Mouse (Mus musculus) liver, embryonic 11.5 days (tissue): ENCODE measurements around the gene Trim14. TPM values are rescaled to one million over a fixed set of nuclear protein-coding genes. Genes with fewer than 3 reads are reported as not detected.

ENCODE experiments used
- ATAC-seq: fragments of 200-750 bp; cut with Nextera tagmentation; replicated peaks from 2 replicates; pipeline ENCODE4 v1.8.0; 2017; ENCODE audit warnings: moderate number of reproducible peaks, mild to moderate bottlenecking, moderate TSS enrichment, moderate library complexity; ENCODE audit not compliant: low FRiP score
- DNase-seq: peaks from one replicate; pipeline ENCODE4 v3.0.0-alpha.2; 2017; ENCODE audit warnings: low spot score
- H3K27ac ChIP-seq: fragments of 300-500 bp; sonication (generic); 2 replicates; pipeline ENCODE4 v1.5.1; 2014; ENCODE audit warnings: mild to moderate bottlenecking, low read depth, low read length, control low read depth
- H3K27me3 ChIP-seq: fragments of 300-500 bp; sonication (generic); replicated peaks from 2 replicates; pipeline ENCODE4 v1.6.1; 2014; ENCODE audit warnings: low read length, mixed read lengths; ENCODE audit not compliant: control insufficient read depth, insufficient read depth
- H3K36me3 ChIP-seq: fragments of 300-500 bp; sonication (generic); 2 replicates; pipeline ENCODE4 v1.6.1; 2014; ENCODE audit warnings: mild to moderate bottlenecking, low read length, moderate library complexity, mixed read lengths; ENCODE audit not compliant: control insufficient read depth, insufficient read depth
- H3K4me1 ChIP-seq: fragments of 300-500 bp; sonication (generic); replicated peaks from 2 replicates; pipeline ENCODE4 v1.6.1; 2014; ENCODE audit warnings: low read length, mixed read lengths; ENCODE audit not compliant: control insufficient read depth, insufficient read depth
- H3K4me2 ChIP-seq: fragments of 300-500 bp; sonication (generic); 2 replicates; pipeline ENCODE4 v1.6.1; 2014; ENCODE audit warnings: mild to moderate bottlenecking, control low read depth, moderate library complexity
- H3K4me3 ChIP-seq: fragments of 300-500 bp; sonication (generic); 2 replicates; pipeline ENCODE4 v1.5.1; 2014; ENCODE audit warnings: low read depth, low read length, control low read depth
- H3K9ac ChIP-seq: fragments of 300-500 bp; sonication (generic); 2 replicates; pipeline ENCODE4 v1.6.1; 2014; ENCODE audit warnings: low read depth, low read length, control low read depth
- H3K9me3 ChIP-seq: fragments of 300-500 bp; sonication (generic); 2 replicates; pipeline ENCODE4 v1.6.1; 2016; ENCODE audit warnings: low read length, inconsistent platforms, mixed read lengths; ENCODE audit not compliant: control insufficient read depth
- WGBS: fragments of 180-500 bp; shearing (Covaris S2); extraction: QIAGEN DNeasy Blood & Tissue Kit; methylation state at CpG from one replicate; pipeline ENCODE4 v1.1.7; 2014; 5-methylcytosine and 5-hydroxymethylcytosine counted together
- polyA plus RNA-seq: library from polyadenylated mRNA; unstranded; fragments of >200 nt; fragmentation: Nextera tagmentation; extraction: Ambion mirVana; gene quantifications from 2 replicates; pipeline ENCODE4 v1.2.1, GENCODE M21; 2014

Gene Trim14
- polyA plus RNA-seq, 1 experiment from 2014 or later = 13.9 TPM

GRCm38 (mm10) chr4:46566931-46567671 lies 31.2 kb upstream of the Trim14 start:
- Histone ChIP-seq H3K9me3 (no peaks in the 10 kb centered on the region), H3K27ac (no peak overlapping the region), H3K4me3 (no peak overlapping the region), H3K4me1 (peaks cover 5% of the 10 kb centered on the region; the same call in 1 of the 2 replicates), H3K36me3 (no peaks in the 10 kb centered on the region), H3K9ac (no peak overlapping the region), H3K4me2 (no peak overlapping the region), H3K27me3 (no peaks in the 10 kb centered on the region)
- DNase-seq (no peak), ATAC-seq (no peak)
- WGBS = 61% methylated on average over 8 of the region's 8 CpGs

- Histone ChIP-seq H3K27me3 (no peaks in the 10 kb centered on the region), H3K36me3 (no peaks in the 10 kb centered on the region), H3K4me1 (peaks cover 5% of the 10 kb centered on the region; the same call in 1 of the 2 replicates), H3K9ac (no peak overlapping the region), H3K4me3 (no peak overlapping the region), H3K9me3 (no peaks in the 10 kb centered on the region), H3K27ac (no peak overlapping the region), H3K4me2 (no peak overlapping the region)
- no peak for ATAC-seq
- WGBS = 82% methylated on average over 4 of the region's 4 CpGs
- DNase-seq = no peak
These were observed 29.5 kb upstream of the Trim14 start for GRCm38 (mm10) chr4:46565393-46565955.

- H3K27me3 ChIP-seq = no peaks in the 10 kb centered on the region
- no peaks in the 10 kb centered on the region for H3K9me3 ChIP-seq
- H3K9ac ChIP-seq = no peak overlapping the region
- 57% methylated on average over 4 of the region's 4 CpGs for WGBS
- peaks cover 5% of the 10 kb centered on the region; the same call in 1 of the 2 replicates for H3K4me1 ChIP-seq
- ATAC-seq = peak; percentile 20; the same call in 1 of the 2 replicates
- 0 out of 2 replicates have a peak overlapping the region, but pooled peaks have one; percentile 10 for H3K27ac ChIP-seq
- H3K4me3 ChIP-seq = no peak overlapping the region
- H3K4me2 ChIP-seq = peak overlapping the region; percentile 38
- no peak for DNase-seq
- H3K36me3 ChIP-seq = no peaks in the 10 kb centered on the region
These were observed 28.3 kb upstream of the Trim14 start for GRCm38 (mm10) chr4:46564247-46564646.

- H3K9ac ChIP-seq = no peak overlapping the region
- no peak for DNase-seq
- WGBS = 38% methylated on average over 10 of the region's 10 CpGs
- 0 out of 2 replicates have a peak overlapping the region, but pooled peaks have one; percentile 10 for H3K27ac ChIP-seq
- H3K4me3 ChIP-seq = no peak overlapping the region
- no peaks in the 10 kb centered on the region for H3K27me3 ChIP-seq
- peak overlapping the region; percentile 38 for H3K4me2 ChIP-seq
- no peaks in the 10 kb centered on the region for H3K9me3 ChIP-seq
- H3K4me1 ChIP-seq = peaks cover 5% of the 10 kb centered on the region; the same call in 1 of the 2 replicates
- peak; percentile 65 for ATAC-seq
- H3K36me3 ChIP-seq = no peaks in the 10 kb centered on the region
These were observed 27.9 kb upstream of the Trim14 start for GRCm38 (mm10) chr4:46563847-46564246.

GRCm38 (mm10) chr4:46562841-46563240 lies 26.9 kb upstream of the Trim14 start:
- DNase-seq (no peak), ATAC-seq (no peak)
- Histone ChIP-seq H3K4me1 (peaks cover 5% of the 10 kb centered on the region; the same call in 1 of the 2 replicates), H3K4me3 (no peak overlapping the region), H3K4me2 (no peak overlapping the region), H3K9ac (no peak overlapping the region), H3K27me3 (no peaks in the 10 kb centered on the region), H3K27ac (no peak overlapping the region), H3K36me3 (no peaks in the 10 kb centered on the region), H3K9me3 (no peaks in the 10 kb centered on the region)
- 93% methylated on average over 14 of the region's 14 CpGs for WGBS

GRCm38 (mm10) chr4:46562037-46562436 lies 26.1 kb upstream of the Trim14 start:
- ATAC-seq (no peak), DNase-seq (no peak)
- Histone ChIP-seq H3K4me2 (no peak overlapping the region), H3K9me3 (no peaks in the 10 kb centered on the region), H3K36me3 (no peaks in the 10 kb centered on the region), H3K27me3 (no peaks in the 10 kb centered on the region), H3K9ac (no peak overlapping the region), H3K27ac (no peak overlapping the region), H3K4me3 (no peak overlapping the region), H3K4me1 (peaks cover 5% of the 10 kb centered on the region; the same call in 1 of the 2 replicates)
- WGBS = 42% methylated on average over 5 of the region's 5 CpGs

GRCm38 (mm10) chr4:46560069-46560705 lies 24.2 kb upstream of the Trim14 start:
- Histone ChIP-seq H3K4me2 (no peak overlapping the region), H3K4me3 (no peak overlapping the region), H3K27ac (no peak overlapping the region), H3K9me3 (no peaks in the 10 kb centered on the region), H3K27me3 (no peaks in the 10 kb centered on the region), H3K9ac (no peak overlapping the region), H3K4me1 (peaks cover 5% of the 10 kb centered on the region; the same call in 1 of the 2 replicates), H3K36me3 (no peaks in the 10 kb centered on the region)
- no peak for DNase-seq
- no peak for ATAC-seq
- 81% methylated on average over 14 of the region's 14 CpGs for WGBS

GRCm38 (mm10) chr4:46558672-46559667 lies 23.0 kb upstream of the Trim14 start:
- no peak overlapping the region for H3K27ac ChIP-seq
- H3K9ac ChIP-seq = no peak overlapping the region
- H3K9me3 ChIP-seq = no peaks in the 10 kb centered on the region
- 44% methylated on average over 22 of the region's 22 CpGs for WGBS
- peaks cover 3% of the 10 kb centered on the region for H3K4me1 ChIP-seq
- ATAC-seq (no peak), DNase-seq (no peak)
- H3K27me3 ChIP-seq = no peaks in the 10 kb centered on the region
- H3K36me3 ChIP-seq = no peaks in the 10 kb centered on the region
- no peak overlapping the region for H3K4me3 ChIP-seq
- H3K4me2 ChIP-seq = peak overlapping the region; percentile 23; the same call in 1 of the 2 replicates
